Mouse (Mus musculus) olfactory bulb, adult 2 months (tissue): ENCODE measurements around the gene Fstl4.

Source experiments
- CTCF ChIP-seq: fragments of 200-500 bp; IDR thresholded peaks from 2 replicates; pipeline ENCODE4 v1.5.1; 2012; ENCODE audit warnings: low read depth, mild to moderate bottlenecking, low read length, moderate library complexity; ENCODE audit not compliant: insufficient read depth
- POLR2A ChIP-seq: fragments of 200-500 bp; IDR thresholded peaks from 2 replicates; pipeline ENCODE4 v1.6.1; 2012; ENCODE audit warnings: mild to moderate bottlenecking, low read depth, low read length, moderate library complexity; ENCODE audit not compliant: insufficient read depth

GRCm38 (mm10) chr11:53085858-53086565 is 321.6 kb downstream of the Fstl4 start:
- no peak for TF ChIP-seq CTCF
- TF ChIP-seq POLR2A = no peak
